Mouse (Mus musculus) kidney, postnatal 0 days (tissue): ENCODE measurements around the gene Ccdc115. TPM values are rescaled to one million over a fixed set of nuclear protein-coding genes. Genes with fewer than 3 reads are reported as not detected.
A peak's percentile ranks its signal among the peaks of the same experiment; 100 is the strongest.

ENCODE experiments used
- ATAC-seq: fragments of 200-750 bp; cut with Nextera tagmentation; replicated peaks from 2 replicates; pipeline ENCODE4 v1.8.0; 2017; ENCODE audit warnings: low read depth, moderate number of reproducible peaks, moderate TSS enrichment, moderate library complexity; ENCODE audit not compliant: low FRiP score
- DNase-seq: peaks from one replicate; pipeline ENCODE4 v3.0.0-alpha.2; 2016; ENCODE audit warnings: low spot score
- H3K27ac ChIP-seq: fragments of 300-500 bp; sonication (generic); 2 replicates; pipeline ENCODE4 v1.5.1; 2014; ENCODE audit warnings: mild to moderate bottlenecking
- H3K27me3 ChIP-seq: fragments of 300-500 bp; sonication (generic); 2 replicates; pipeline ENCODE4 v1.6.1; 2014; ENCODE audit warnings: low read length, mixed read lengths; ENCODE audit not compliant: insufficient read depth
- H3K36me3 ChIP-seq: fragments of 300-500 bp; sonication (generic); 2 replicates; pipeline ENCODE4 v1.6.1; 2014; ENCODE audit warnings: low read length, mixed read lengths; ENCODE audit not compliant: insufficient read depth
- H3K4me1 ChIP-seq: fragments of 300-500 bp; sonication (generic); replicated peaks from 2 replicates; pipeline ENCODE4 v1.6.1; 2014; ENCODE audit warnings: antibody characterized with exemption, low read length, mixed read lengths; ENCODE audit not compliant: insufficient read depth
- H3K4me2 ChIP-seq: fragments of 300-500 bp; sonication (generic); 2 replicates; pipeline ENCODE4 v1.6.1; 2014; ENCODE audit warnings: mild to moderate bottlenecking, low read length, moderate library complexity, mixed read lengths
- H3K4me3 ChIP-seq: fragments of 300-500 bp; sonication (generic); replicated peaks from 2 replicates; pipeline ENCODE4 v1.5.1; 2014; ENCODE audit warnings: low read depth, low read length
- H3K9ac ChIP-seq: fragments of 300-500 bp; sonication (generic); 2 replicates; pipeline ENCODE4 v1.6.1; 2014; ENCODE audit warnings: low read depth, low read length
- H3K9me3 ChIP-seq: fragments of 300-500 bp; sonication (generic); replicated peaks from 2 replicates; pipeline ENCODE4 v1.6.1; 2016; ENCODE audit warnings: low read length, inconsistent platforms, mixed read lengths
- CTCF ChIP-seq: IDR thresholded peaks from 2 replicates; pipeline ENCODE4 v1.5.1; 2016; ENCODE audit warnings: antibody characterized with exemption, low read depth, mild to moderate bottlenecking, moderate library complexity
- WGBS: fragments of 180-500 bp; shearing (Covaris S2); extraction: QIAGEN DNeasy Blood & Tissue Kit; methylation state at CpG from one replicate; pipeline ENCODE4 v1.1.7; 2014; 5-methylcytosine and 5-hydroxymethylcytosine counted together
- polyA plus RNA-seq: library from polyadenylated mRNA; unstranded; fragments of >200 nt; fragmentation: Nextera tagmentation; extraction: Ambion mirVana; gene quantifications from 2 replicates; pipeline ENCODE4 v1.2.1, GENCODE M21; 2015

Gene Ccdc115
- polyA plus RNA-seq, 1 experiment from 2014 or later: 42.7 TPM

GRCm38 (mm10) chr1:34433891-34434521 lies 5.5 kb downstream of the Ccdc115 start:
- Histone ChIP-seq H3K27ac (no peak overlapping the region; the same call in 1 of the 2 replicates), H3K9ac (peak overlapping the region; percentile 43), H3K4me1 (peaks cover 9% of the 10 kb centered on the region; the same call in 1 of the 2 replicates), H3K36me3 (no peaks in the 10 kb centered on the region), H3K9me3 (peaks cover 20% of the 10 kb centered on the region), H3K4me2 (peak overlapping the region; percentile 69), H3K27me3 (no peaks in the 10 kb centered on the region), H3K4me3 (peak overlapping the region; percentile 63)
- WGBS: 14% methylated on average over 19 of the region's 19 CpGs
- DNase-seq: peak; percentile 50
- ATAC-seq: no peak
- TF ChIP-seq CTCF: no peak

GRCm38 (mm10) chr1:34432776-34433481 lies 6.5 kb downstream of the Ccdc115 start:
- ATAC-seq: no peak; the same call in 1 of the 2 replicates
- 11% methylated on average over 35 of the region's 35 CpGs for WGBS
- TF ChIP-seq CTCF: no peak
- H3K36me3 ChIP-seq: no peaks in the 10 kb centered on the region
- H3K4me1 ChIP-seq: 0 out of 2 replicates have a peak, but pooled peaks cover 4% of the 10 kb centered on the region
- no peaks in the 10 kb centered on the region for H3K27me3 ChIP-seq
- H3K9ac ChIP-seq: peak overlapping the region; percentile 61
- peak; percentile 84 for DNase-seq
- peak overlapping the region; percentile 58; the same call in 1 of the 2 replicates for H3K27ac ChIP-seq
- H3K4me2 ChIP-seq: peak overlapping the region; percentile 69
- H3K9me3 ChIP-seq: peaks cover 20% of the 10 kb centered on the region
- peak overlapping the region; percentile 26 for H3K4me3 ChIP-seq

GRCm38 (mm10) chr1:34432411-34432775 lies 7.1 kb downstream of the Ccdc115 start:
- no peak for ATAC-seq

GRCm38 (mm10) chr1:34431431-34431830 lies 8.0 kb downstream of the Ccdc115 start:
- DNase-seq: no peak
- TF ChIP-seq CTCF: no peak
- no peak for ATAC-seq
- no peak overlapping the region for H3K9ac ChIP-seq
- H3K36me3 ChIP-seq: no peaks in the 10 kb centered on the region
- H3K27ac ChIP-seq: no peak overlapping the region
- no peak overlapping the region for H3K4me2 ChIP-seq
- H3K4me1 ChIP-seq: 0 out of 2 replicates have a peak, but pooled peaks cover 4% of the 10 kb centered on the region
- WGBS: 96% methylated on average over 9 of the region's 9 CpGs
- no peak overlapping the region for H3K4me3 ChIP-seq
- H3K9me3 ChIP-seq: peaks cover 20% of the 10 kb centered on the region
- H3K27me3 ChIP-seq: no peaks in the 10 kb centered on the region

More at GRCm38 (mm10) chr1:34432411-34432775, 7.1 kb downstream of the Ccdc115 start:
- Histone ChIP-seq H3K36me3 (no peaks in the 10 kb centered on the region), H3K4me1 (0 out of 2 replicates have a peak, but pooled peaks cover 4% of the 10 kb centered on the region), H3K27me3 (no peaks in the 10 kb centered on the region), H3K27ac (peak overlapping the region; percentile 58; the same call in 1 of the 2 replicates), H3K4me2 (peak overlapping the region; percentile 69), H3K9me3 (peaks cover 20% of the 10 kb centered on the region), H3K4me3 (0 out of 2 replicates have a peak overlapping the region, but pooled peaks have one; percentile 26), H3K9ac (peak overlapping the region; percentile 61)
- 55% methylated on average over 13 of the region's 13 CpGs for WGBS
- DNase-seq: no peak
- TF ChIP-seq CTCF: no peak

GRCm38 (mm10) chr1:34430981-34431380 lies 8.5 kb downstream of the Ccdc115 start:
- 97% methylated on average over 3 of the region's 3 CpGs for WGBS
- no peak for ATAC-seq
- Histone ChIP-seq H3K27me3 (no peaks in the 10 kb centered on the region), H3K4me1 (0 out of 2 replicates have a peak, but pooled peaks cover 4% of the 10 kb centered on the region), H3K27ac (no peak overlapping the region), H3K9ac (no peak overlapping the region), H3K9me3 (peaks cover 20% of the 10 kb centered on the region), H3K36me3 (no peaks in the 10 kb centered on the region), H3K4me3 (no peak overlapping the region), H3K4me2 (no peak overlapping the region)
- DNase-seq: no peak
- no peak for TF ChIP-seq CTCF

- no peak for TF ChIP-seq CTCF
- no peak overlapping the region for H3K9ac ChIP-seq
- ATAC-seq (no peak), DNase-seq (no peak)
- 0 out of 2 replicates have a peak, but pooled peaks cover 4% of the 10 kb centered on the region for H3K4me1 ChIP-seq
- peaks cover 20% of the 10 kb centered on the region for H3K9me3 ChIP-seq
- H3K4me3 ChIP-seq: no peak overlapping the region
- no peak overlapping the region for H3K27ac ChIP-seq
- H3K36me3 ChIP-seq: no peaks in the 10 kb centered on the region
- no peak overlapping the region for H3K4me2 ChIP-seq
- 99% methylated on average over 4 of the region's 4 CpGs for WGBS
- no peaks in the 10 kb centered on the region for H3K27me3 ChIP-seq
These were observed 10.2 kb downstream of the Ccdc115 start for GRCm38 (mm10) chr1:34429281-34429680.
